Mouse (Mus musculus): ENCODE data around the gene Slc44a4. TPM values are rescaled to one million over a fixed set of nuclear protein-coding genes. Genes with fewer than 3 reads are reported as not detected.

Gene Slc44a4
- polyA plus RNA-seq, 1 experiment from 2014 or later: not detected

GRCm38 (mm10) chr17:34928841-34929240, 14.6 kb downstream of the Slc44a4 start:
- peaks cover 7% of the 10 kb centered on the region; the same call in 1 of the 2 replicates for H3K4me1 ChIP-seq (ENCODE audit: control insufficient read depth, insufficient read depth, low read length)
- ATAC-seq (no peak), DNase-seq (ENCODE audit: low spot score) (no peak)
- H3K4me2 ChIP-seq (ENCODE audit: low read length): no peak overlapping the region
- H3K36me3 ChIP-seq (ENCODE audit: control insufficient read depth, insufficient read depth, low read length): no peaks in the 10 kb centered on the region
- no peak overlapping the region for H3K4me3 ChIP-seq (ENCODE audit: low read depth, low read length)
- H3K27ac ChIP-seq (ENCODE audit: low read depth, low read length): no peak overlapping the region
- no peak overlapping the region for H3K9ac ChIP-seq (ENCODE audit: low read length)
- WGBS: 79% methylated on average over 4 of the region's 4 CpGs
- no peaks in the 10 kb centered on the region for H3K9me3 ChIP-seq (replicated peaks; ENCODE audit: control insufficient read depth, low read length)
- H3K27me3 ChIP-seq (replicated peaks; ENCODE audit: control insufficient read depth, insufficient read depth, low read length): no peaks in the 10 kb centered on the region

GRCm38 (mm10) chr17:34931061-34931734, 16.9 kb downstream of the Slc44a4 start, which contains the start of gene Neu1:
Gene Neu1, plus strand, starts transcription at chr17:34931253.
- Histone ChIP-seq H3K27me3 (replicated peaks; ENCODE audit: control insufficient read depth, insufficient read depth, low read length) (no peaks in the 10 kb centered on the region), H3K4me3 (ENCODE audit: low read depth, low read length) (peak within 1 kb of the TSS; percentile 68), H3K9ac (ENCODE audit: low read length) (peak within 1 kb of the TSS; percentile 79), H3K36me3 (ENCODE audit: control insufficient read depth, insufficient read depth, low read length) (0 out of 2 replicates have a peak, but pooled peaks cover 6% of the 10 kb centered on the region), H3K27ac (ENCODE audit: low read depth, low read length) (0 out of 2 replicates have a peak within 1 kb of the TSS, but pooled peaks have one; percentile 30), H3K4me1 (ENCODE audit: control insufficient read depth, insufficient read depth, low read length) (peaks cover 7% of the 10 kb centered on the region; the same call in 1 of the 2 replicates), H3K4me2 (ENCODE audit: low read length) (peak within 1 kb of the TSS; percentile 97), H3K9me3 (replicated peaks; ENCODE audit: control insufficient read depth, low read length) (no peaks in the 10 kb centered on the region)
- WGBS: under 1% methylated on average over 38 of the region's 38 CpGs
- peak; percentile 97 for ATAC-seq
- DNase-seq (ENCODE audit: low spot score): peak; percentile 98

- Histone ChIP-seq H3K4me3 (ENCODE audit: low read depth, low read length) (peak overlapping the region; percentile 68), H3K27ac (ENCODE audit: low read depth, low read length) (no peak overlapping the region), H3K4me1 (ENCODE audit: control insufficient read depth, insufficient read depth, low read length) (peaks cover 7% of the 10 kb centered on the region; the same call in 1 of the 2 replicates), H3K9me3 (replicated peaks; ENCODE audit: control insufficient read depth, low read length) (no peaks in the 10 kb centered on the region), H3K9ac (ENCODE audit: low read length) (peak overlapping the region; percentile 79), H3K27me3 (replicated peaks; ENCODE audit: control insufficient read depth, insufficient read depth, low read length) (no peaks in the 10 kb centered on the region), H3K36me3 (ENCODE audit: control insufficient read depth, insufficient read depth, low read length) (0 out of 2 replicates have a peak, but pooled peaks cover 6% of the 10 kb centered on the region), H3K4me2 (ENCODE audit: low read length) (peak overlapping the region; percentile 97)
- DNase-seq (ENCODE audit: low spot score): no peak
- ATAC-seq: no peak
- WGBS: 23% methylated on average over 14 of the region's 14 CpGs
Observed at GRCm38 (mm10) chr17:34931735-34932098, 17.5 kb downstream of the Slc44a4 start.

- 91% methylated on average over 8 of the region's 8 CpGs for WGBS
Observed at GRCm38 (mm10) chr17:34932287-34932686, 18.0 kb downstream of the Slc44a4 start.

GRCm38 (mm10) chr17:34934031-34934430, 19.8 kb downstream of the Slc44a4 start:
- DNase-seq (ENCODE audit: low spot score) (no peak), ATAC-seq (no peak)
- H3K4me2 ChIP-seq (ENCODE audit: low read length): no peak overlapping the region
- H3K27me3 ChIP-seq (replicated peaks; ENCODE audit: control insufficient read depth, insufficient read depth, low read length): no peaks in the 10 kb centered on the region
- peaks cover 7% of the 10 kb centered on the region; the same call in 1 of the 2 replicates for H3K4me1 ChIP-seq (ENCODE audit: control insufficient read depth, insufficient read depth, low read length)
- 0 out of 2 replicates have a peak, but pooled peaks cover 6% of the 10 kb centered on the region for H3K36me3 ChIP-seq (ENCODE audit: control insufficient read depth, insufficient read depth, low read length)
- no peak overlapping the region for H3K4me3 ChIP-seq (ENCODE audit: low read depth, low read length)
- H3K9ac ChIP-seq (ENCODE audit: low read length): no peak overlapping the region
- peak overlapping the region; percentile 30; the same call in 1 of the 2 replicates for H3K27ac ChIP-seq (ENCODE audit: low read depth, low read length)
- WGBS: 80% methylated on average over 24 of the region's 24 CpGs
- no peaks in the 10 kb centered on the region for H3K9me3 ChIP-seq (replicated peaks; ENCODE audit: control insufficient read depth, low read length)

More at GRCm38 (mm10) chr17:34932287-34932686, 18.0 kb downstream of the Slc44a4 start:
- ATAC-seq (no peak), DNase-seq (ENCODE audit: low spot score) (no peak)
- Histone ChIP-seq H3K36me3 (ENCODE audit: control insufficient read depth, insufficient read depth, low read length) (0 out of 2 replicates have a peak, but pooled peaks cover 6% of the 10 kb centered on the region), H3K9ac (ENCODE audit: low read length) (peak overlapping the region; percentile 79), H3K4me3 (ENCODE audit: low read depth, low read length) (peak overlapping the region; percentile 68), H3K27ac (ENCODE audit: low read depth, low read length) (no peak overlapping the region), H3K9me3 (replicated peaks; ENCODE audit: control insufficient read depth, low read length) (no peaks in the 10 kb centered on the region), H3K4me2 (ENCODE audit: low read length) (peak overlapping the region; percentile 97), H3K4me1 (ENCODE audit: control insufficient read depth, insufficient read depth, low read length) (peaks cover 7% of the 10 kb centered on the region; the same call in 1 of the 2 replicates), H3K27me3 (replicated peaks; ENCODE audit: control insufficient read depth, insufficient read depth, low read length) (no peaks in the 10 kb centered on the region)

GRCm38 (mm10) chr17:34934830-34935229, 20.6 kb downstream of the Slc44a4 start:
- 0 out of 2 replicates have a peak, but pooled peaks cover 6% of the 10 kb centered on the region for H3K36me3 ChIP-seq (ENCODE audit: control insufficient read depth, insufficient read depth, low read length)
- no peak overlapping the region for H3K27ac ChIP-seq (ENCODE audit: low read depth, low read length)
- DNase-seq (ENCODE audit: low spot score) (no peak), ATAC-seq (no peak)
- H3K9ac ChIP-seq (ENCODE audit: low read length): no peak overlapping the region
- 66% methylated on average over 8 of the region's 8 CpGs for WGBS
- H3K4me3 ChIP-seq (ENCODE audit: low read depth, low read length): no peak overlapping the region
- H3K27me3 ChIP-seq (replicated peaks; ENCODE audit: control insufficient read depth, insufficient read depth, low read length): no peaks in the 10 kb centered on the region
- peaks cover 7% of the 10 kb centered on the region; the same call in 1 of the 2 replicates for H3K4me1 ChIP-seq (ENCODE audit: control insufficient read depth, insufficient read depth, low read length)
- H3K4me2 ChIP-seq (ENCODE audit: low read length): no peak overlapping the region
- H3K9me3 ChIP-seq (replicated peaks; ENCODE audit: control insufficient read depth, low read length): no peaks in the 10 kb centered on the region

GRCm38 (mm10) chr17:34937960-34938505, 23.8 kb downstream of the Slc44a4 start:
- no peak for ATAC-seq
- WGBS: 89% methylated on average over 6 of the region's 6 CpGs

GRCm38 (mm10) chr17:34941344-34942041, 27.2 kb downstream of the Slc44a4 start:
- H3K36me3 ChIP-seq (ENCODE audit: control insufficient read depth, insufficient read depth, low read length): no peaks in the 10 kb centered on the region
- H3K27me3 ChIP-seq (replicated peaks; ENCODE audit: control insufficient read depth, insufficient read depth, low read length): no peaks in the 10 kb centered on the region
- ATAC-seq: 0 out of 2 replicates have a peak, but pooled peaks have one; percentile 20
- WGBS: 5% methylated on average over 15 of the region's 15 CpGs
- no peaks in the 10 kb centered on the region for H3K9me3 ChIP-seq (replicated peaks; ENCODE audit: control insufficient read depth, low read length)
- peak overlapping the region; percentile 34 for H3K4me2 ChIP-seq (ENCODE audit: low read length)
- H3K9ac ChIP-seq (ENCODE audit: low read length): peak overlapping the region; percentile 4; the same call in 1 of the 2 replicates
- no peak overlapping the region; the same call in 1 of the 2 replicates for H3K27ac ChIP-seq (ENCODE audit: low read depth, low read length)
- no peaks in the 10 kb centered on the region for H3K4me1 ChIP-seq (ENCODE audit: control insufficient read depth, insufficient read depth, low read length)
- H3K4me3 ChIP-seq (ENCODE audit: low read depth, low read length): peak overlapping the region; percentile 7; the same call in 1 of the 2 replicates
- DNase-seq (ENCODE audit: low spot score): no peak

More at GRCm38 (mm10) chr17:34937960-34938505, 23.8 kb downstream of the Slc44a4 start:
- Histone ChIP-seq H3K4me2 (ENCODE audit: low read length) (no peak overlapping the region), H3K9me3 (replicated peaks; ENCODE audit: control insufficient read depth, low read length) (no peaks in the 10 kb centered on the region), H3K27me3 (replicated peaks; ENCODE audit: control insufficient read depth, insufficient read depth, low read length) (no peaks in the 10 kb centered on the region), H3K4me1 (ENCODE audit: control insufficient read depth, insufficient read depth, low read length) (no peaks in the 10 kb centered on the region), H3K4me3 (ENCODE audit: low read depth, low read length) (no peak overlapping the region), H3K9ac (ENCODE audit: low read length) (no peak overlapping the region), H3K27ac (ENCODE audit: low read depth, low read length) (no peak overlapping the region), H3K36me3 (ENCODE audit: control insufficient read depth, insufficient read depth, low read length) (0 out of 2 replicates have a peak, but pooled peaks cover 6% of the 10 kb centered on the region)
- DNase-seq (ENCODE audit: low spot score): no peak

Measured in forebrain, embryonic 14.5 days (tissue).